Mouse (Mus musculus) lung, postnatal 0 days (tissue): ENCODE measurements at regions not wholly inside any gene's neighbourhood (a gene's known extent, or its start where the extent isn't known, plus 50 kb on each side); places are given as distances from the start of the nearest gene placed in this dataset.

Source experiments
- CTCF ChIP-seq: IDR thresholded peaks from 2 replicates; pipeline ENCODE4 v1.5.1; 2016; ENCODE audit warnings: antibody characterized with exemption, mild to moderate bottlenecking
- EP300 ChIP-seq: IDR thresholded peaks from 2 replicates; pipeline ENCODE4 v1.6.1; 2016; ENCODE audit warnings: antibody characterized with exemption, mild to moderate bottlenecking, control low read depth

GRCm38 (mm10) chr11:27183422-27183821 is 589.6 kb upstream of the Vrk2 start:
- no peak for TF ChIP-seq EP300
- TF ChIP-seq CTCF, result no peak
